Mouse (Mus musculus) mouse embryonic stem cell (cell line): ENCODE data around the gene Gabpb2.

ENCODE experiments used
- in situ Hi-C, 2 experiments: fragments of 300-500 bp; cut with MboI; formaldehyde crosslinking; loops; 1 replicate in 1 of 2; 3 replicates in 1 of 2; pipeline ENCODE4 v1.14.3; 2019 to 2020; ENCODE audit warnings: low sequenced_read_pairs in 2 of 2, low pct_unique_long_range_greater_than_20kb in 1 of 2, mixed read lengths in 1 of 2; ENCODE audit not compliant: unreplicated experiment in 1 of 2

Gene Gabpb2

DNA sequence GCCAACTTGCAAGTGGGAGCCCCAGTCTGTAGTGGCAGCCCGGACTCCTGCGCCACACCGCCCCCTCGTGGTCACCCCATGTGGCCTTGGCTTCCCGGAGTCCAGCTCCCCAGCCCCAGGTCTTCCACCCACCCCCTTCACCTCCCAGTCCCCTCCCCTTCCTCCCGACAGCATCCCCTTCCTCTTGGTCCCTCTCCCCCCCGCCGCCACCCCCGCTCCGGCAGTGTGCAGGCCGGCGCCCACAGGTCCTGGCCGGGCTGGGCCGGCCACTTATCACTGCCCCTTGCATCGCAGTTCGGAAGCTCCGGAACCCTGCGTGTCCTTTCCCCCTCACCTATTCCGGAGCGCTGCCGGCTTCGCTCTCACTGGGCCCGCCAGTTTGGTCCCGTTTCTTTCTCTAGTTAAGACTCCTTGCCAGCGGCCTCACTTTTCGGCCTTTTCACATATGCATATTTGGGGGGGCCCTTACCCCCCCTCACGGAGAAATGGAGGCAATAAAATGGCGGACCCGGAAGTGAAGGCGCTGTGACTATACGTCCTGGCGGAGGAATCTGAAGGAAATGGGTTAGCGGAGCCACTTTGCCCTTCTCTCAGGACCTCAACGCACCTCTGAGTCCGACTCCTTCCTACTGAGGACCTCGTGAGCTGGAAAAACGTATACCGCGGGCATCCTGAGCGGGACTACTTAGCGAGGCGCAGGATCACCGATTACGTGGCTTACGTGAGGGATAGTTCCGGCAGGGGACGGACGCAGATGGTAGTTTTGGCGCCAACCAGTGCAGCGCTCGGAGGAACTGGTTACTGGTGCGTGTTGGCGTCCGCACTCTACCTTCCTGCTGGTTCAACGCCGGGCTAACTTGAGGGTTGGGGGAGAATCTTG lies at the start of gene Gabpb2:
Gene Gabpb2, minus strand, starts transcription at position 662 of the 880 bp plus-strand sequence.
- in situ Hi-C loops = no loop called here

GRCm38 (mm10) chr3:95266052-95266451 lies 48.3 kb upstream of the Gabpb2 start:
- in situ Hi-C loops = no loop called here

- in situ Hi-C loops = no loop called here
These were observed 47.0 kb upstream of the Gabpb2 start for GRCm38 (mm10) chr3:95264724-95265123.

DNA sequence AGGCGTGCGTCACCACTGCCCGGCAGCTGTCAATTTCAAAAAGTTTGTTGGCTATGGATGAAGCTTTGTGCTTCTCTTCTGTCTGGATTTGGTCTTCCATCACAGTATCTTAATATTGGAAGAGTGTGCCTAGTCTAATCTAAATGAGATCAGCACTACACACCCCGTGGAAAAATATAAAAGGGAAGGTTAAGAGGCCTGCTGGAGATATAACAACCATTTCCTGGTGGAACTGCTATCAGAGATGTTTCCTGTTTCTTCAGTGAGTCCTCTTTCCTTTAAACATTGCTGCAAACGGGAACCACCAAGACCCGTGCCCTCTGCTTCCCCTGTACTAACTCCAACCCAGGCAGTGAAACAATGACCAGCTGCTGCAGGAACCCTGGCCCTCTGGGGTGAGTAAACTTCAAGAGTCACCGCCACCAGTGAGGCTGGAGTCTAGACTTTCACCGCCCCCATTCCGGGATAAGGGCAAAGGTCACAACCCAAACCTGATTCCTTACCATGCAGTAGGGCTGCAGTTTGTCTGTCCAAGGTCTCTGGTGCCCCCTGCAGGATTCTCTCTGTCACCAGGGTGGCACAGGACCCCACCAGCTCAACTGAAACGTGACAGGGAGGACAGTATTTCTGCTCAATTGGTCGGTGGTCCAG lies 45.5 kb upstream of the Gabpb2 start:
- in situ Hi-C loops = no loop called here

- in situ Hi-C loops = no loop called here
These were observed 44.3 kb upstream of the Gabpb2 start for GRCm38 (mm10) chr3:95261975-95262374.

DNA sequence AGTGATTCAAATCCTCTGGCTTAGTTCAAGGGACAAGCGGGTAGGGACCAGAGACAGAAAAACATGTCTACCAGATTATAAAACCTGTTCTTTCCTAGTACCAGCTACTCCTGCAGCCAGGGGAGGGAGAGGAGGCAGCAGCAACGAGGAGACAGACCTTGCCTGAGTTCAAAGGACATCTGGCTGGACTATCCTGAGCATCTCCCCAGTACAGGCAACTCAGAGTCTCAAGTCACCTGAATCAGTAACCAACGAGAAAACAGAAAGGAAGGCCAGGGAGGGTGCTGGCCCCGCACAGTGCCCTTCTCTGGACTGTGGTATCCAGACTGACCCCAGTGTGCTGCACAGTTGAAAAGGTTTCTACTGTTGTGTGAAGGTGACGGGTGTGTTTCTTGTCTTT lies 39.2 kb upstream of the Gabpb2 start:
- in situ Hi-C loops = no loop called here

DNA sequence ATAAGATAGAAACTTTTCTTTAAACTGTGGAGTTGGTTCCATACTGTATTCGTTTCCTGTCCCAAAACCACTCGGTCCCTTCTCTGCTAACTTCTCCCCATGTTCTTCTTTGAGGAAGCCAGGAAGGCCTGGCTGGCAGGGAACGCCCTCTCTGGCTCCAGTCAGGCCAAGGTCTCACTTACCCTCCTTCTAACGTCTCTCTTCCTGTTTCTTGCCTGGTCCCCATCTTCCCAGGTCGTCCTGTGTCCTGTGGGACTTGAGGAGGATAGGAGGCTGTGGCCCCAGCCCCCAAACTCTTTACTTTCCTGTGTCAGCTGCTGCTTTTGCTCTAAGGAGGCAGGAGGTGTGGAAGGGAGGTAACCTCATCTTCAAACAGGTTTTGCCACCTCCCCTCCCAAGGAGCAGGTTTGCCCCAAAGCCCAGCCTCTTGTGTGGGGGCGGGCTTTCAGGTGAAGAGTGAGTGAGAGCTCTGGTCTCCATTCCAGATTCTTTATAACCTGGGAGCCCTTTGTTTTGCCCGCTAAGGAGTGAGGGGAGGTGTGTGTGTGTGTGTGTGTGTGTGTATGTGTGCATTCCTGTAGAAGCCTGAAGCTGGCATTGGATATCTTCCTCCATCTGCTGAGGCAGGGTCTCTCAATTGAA lies 33.2 kb upstream of the Gabpb2 start, which contains the start of gene Bnipl:
Gene Bnipl, minus strand, starts transcription at position 411 of the 642 bp plus-strand sequence.
- in situ Hi-C loops = no loop called here

GRCm38 (mm10) chr3:95250361-95250760 lies 32.6 kb upstream of the Gabpb2 start:
- in situ Hi-C loops = no loop called here

- in situ Hi-C loops = no loop called here
These were observed 30.1 kb upstream of the Gabpb2 start for GRCm38 (mm10) chr3:95247660-95248336.

DNA sequence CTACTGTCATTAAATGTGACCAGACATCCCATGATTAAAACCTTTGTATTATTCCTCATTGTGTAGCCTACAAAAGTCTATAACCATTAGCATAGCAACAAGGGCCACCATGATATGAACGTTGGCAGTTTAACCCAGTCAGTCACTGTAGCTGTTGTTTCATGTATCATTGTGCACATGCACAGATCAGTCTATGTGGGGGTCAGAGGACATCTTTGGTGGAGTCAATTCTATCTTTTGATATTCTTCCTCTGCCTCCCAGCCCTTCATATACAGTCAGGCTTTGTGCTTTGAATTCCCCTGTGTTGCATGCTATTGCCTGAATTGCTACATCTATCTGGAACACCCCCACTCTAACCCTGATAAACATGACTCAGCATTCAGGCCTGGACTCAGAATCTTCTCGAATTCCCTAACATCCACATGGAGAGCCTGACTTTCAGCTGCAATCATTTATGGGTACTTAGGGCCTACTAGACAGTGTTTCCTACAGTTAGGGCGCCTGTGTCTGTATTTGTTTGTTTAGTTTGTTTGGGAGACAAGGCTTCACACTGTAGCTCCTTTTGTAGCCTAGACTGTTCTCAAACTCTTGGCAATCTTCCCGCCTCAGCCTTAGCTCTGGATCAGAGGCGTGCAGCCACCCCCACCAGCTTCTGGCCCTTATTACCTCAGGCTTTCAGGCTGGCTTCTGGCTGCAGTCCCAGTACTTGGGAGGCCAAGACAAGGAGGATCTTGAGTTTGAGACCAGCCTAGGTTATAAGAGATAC lies 28.9 kb upstream of the Gabpb2 start:
- in situ Hi-C loops = no loop called here

DNA sequence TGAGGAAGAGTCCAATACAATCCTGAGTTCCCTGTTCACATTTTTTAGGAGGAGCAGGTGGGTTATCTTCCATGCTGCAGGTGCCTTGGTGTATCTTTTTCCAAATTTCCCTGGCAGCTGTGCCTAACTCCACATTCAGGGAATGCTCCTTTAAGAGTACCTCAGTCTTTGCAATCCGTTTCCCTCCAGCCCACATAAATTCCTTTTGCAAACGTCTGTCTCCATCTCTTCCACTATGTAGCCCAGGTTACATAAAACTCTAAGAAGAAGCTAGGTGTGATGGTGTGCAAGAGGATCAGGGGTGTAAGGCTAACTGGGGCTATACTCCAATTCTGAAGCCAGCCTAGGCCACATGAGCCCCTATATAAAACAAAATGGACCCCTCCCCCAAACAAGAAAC lies 25.4 kb upstream of the Gabpb2 start:
- in situ Hi-C loops = no loop called here

- in situ Hi-C loops = no loop called here
These were observed 23.8 kb upstream of the Gabpb2 start, which contains the start of gene Gm128 for GRCm38 (mm10) chr3:95241498-95241897. Gene Gm128, minus strand, starts transcription at chr3:95241598.

DNA sequence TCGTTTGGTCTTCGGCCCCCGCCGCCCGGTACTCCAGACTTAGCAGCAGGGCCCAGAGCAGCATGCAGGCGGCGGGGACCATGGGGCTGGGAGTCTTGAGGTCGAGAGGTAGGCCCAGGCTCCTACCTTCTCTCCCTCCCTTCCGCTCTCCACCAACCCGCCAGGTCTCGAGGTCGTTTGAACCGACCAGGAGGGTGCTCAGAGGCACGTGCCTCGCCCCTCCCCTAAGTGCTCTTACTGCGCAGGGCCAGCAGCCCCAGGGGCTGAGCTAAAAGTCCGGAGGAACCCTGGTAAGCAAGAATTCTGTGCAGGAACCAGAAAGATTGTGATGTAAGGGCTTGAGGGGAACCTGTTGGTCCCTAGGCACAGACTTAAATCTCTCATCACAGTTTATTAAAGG lies 23.2 kb upstream of the Gabpb2 start:
- in situ Hi-C loops = no loop called here

GRCm38 (mm10) chr3:95239971-95240370 lies 22.3 kb upstream of the Gabpb2 start:
- in situ Hi-C loops = no loop called here

DNA sequence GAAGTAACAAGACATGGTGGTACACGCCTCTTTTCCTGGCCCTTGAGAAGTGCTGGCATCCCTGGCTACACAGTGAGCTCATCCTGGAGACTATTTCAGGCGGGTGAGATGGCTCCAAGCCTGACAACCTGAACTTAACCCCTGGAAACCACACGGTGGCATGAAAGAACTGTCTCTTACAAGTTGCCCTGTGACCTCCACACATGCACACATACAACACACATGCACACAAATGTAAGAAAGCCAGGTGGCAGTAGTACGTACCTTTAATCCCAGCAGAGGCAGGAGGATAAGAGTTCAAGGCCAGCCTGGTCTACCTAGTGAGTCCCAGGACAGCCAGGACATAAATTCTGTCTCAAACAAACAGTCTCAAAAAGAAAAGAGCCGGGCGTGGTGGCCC lies 21.3 kb upstream of the Gabpb2 start:
- in situ Hi-C loops = no loop called here

GRCm38 (mm10) chr3:95237541-95238099 lies 19.9 kb upstream of the Gabpb2 start:
- in situ Hi-C loops = no loop called here

DNA sequence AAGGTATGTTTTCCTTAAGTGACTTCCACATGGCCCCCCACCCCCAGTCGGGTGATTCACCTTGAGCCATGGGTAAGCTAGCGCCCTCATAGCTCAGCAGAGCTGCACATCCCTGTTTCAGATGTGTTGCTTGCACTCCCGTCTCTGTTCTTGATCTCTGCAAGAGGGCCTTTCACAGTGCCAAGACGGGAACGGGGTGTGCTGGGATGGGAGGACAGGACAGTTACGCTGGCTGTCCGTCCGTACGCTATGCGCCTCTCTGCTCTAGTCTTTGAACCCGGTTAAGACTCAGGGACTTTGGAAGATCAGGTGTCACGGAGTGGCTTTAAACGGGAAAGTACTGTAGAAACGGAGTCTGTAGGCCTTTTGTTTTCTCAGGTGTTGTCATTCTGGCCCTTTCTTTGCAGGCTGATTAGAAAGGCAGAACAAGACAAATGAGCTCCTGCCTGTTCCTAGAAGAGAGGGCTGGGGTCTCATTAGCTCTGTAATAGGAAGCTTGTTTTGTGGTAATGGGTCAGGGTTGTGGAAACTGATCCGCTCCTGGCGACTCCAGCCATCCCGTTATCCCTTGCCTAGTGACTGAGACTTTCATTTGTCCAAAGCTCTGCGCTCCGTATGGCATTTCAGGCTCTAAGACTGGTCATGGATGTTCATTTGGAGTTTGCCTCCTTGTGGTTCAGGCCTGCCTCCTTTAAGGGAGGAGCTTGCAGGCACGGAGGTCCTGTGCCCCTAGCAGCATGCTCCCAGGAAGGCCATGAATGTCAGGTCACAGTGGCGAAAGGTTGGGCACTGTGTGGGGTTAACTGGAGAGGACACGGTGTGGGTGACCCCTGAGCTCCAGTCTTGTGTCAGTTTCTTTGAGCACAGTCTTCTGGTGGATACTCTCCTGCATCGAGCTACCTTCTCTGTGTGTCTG lies 17.9 kb upstream of the Gabpb2 start:
- in situ Hi-C loops = no loop called here
